Mouse (Mus musculus): ENCODE results near the gene Adgrl3. TPM values are rescaled to one million over a fixed set of nuclear protein-coding genes. Genes with fewer than 3 reads are reported as not detected.

Adgrl3 gene
- polyA plus RNA-seq, 1 experiment from 2014 or later, result 5.5 TPM

DNA sequence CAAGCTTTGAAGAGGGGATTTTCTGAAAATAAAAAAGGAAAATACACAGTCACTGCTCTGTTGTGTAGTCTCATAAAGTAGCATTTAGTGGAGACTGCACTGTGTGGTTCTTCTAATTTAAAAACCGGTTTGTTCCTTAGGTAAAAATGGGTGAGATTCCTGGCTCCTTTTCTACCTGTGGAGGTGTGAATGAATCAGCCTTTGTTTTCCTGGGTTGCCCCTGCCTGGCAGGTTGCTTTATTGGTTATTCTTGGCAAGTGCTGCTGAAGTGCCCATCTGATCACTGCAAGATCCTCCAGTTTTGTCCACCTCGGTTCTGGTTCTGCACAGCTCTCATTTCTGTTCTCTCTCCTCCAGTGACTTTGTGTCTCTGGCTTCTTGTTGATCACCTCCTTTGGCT lies 136.3 kb downstream of the Adgrl3 start:
- no peaks in the 10 kb centered on the region for H3K4me1 ChIP-seq (replicated peaks; ENCODE audit: control insufficient read depth, insufficient read depth)
- 29% methylated on average over 2 of the region's 2 CpGs for WGBS
- H3K4me3 ChIP-seq (ENCODE audit: low read depth, low read length), result no peak overlapping the region
- ATAC-seq (ENCODE audit: low FRiP score, low TSS enrichment) (no peak), DNase-seq (ENCODE audit: low spot score) (no peak)
- H3K9ac ChIP-seq (ENCODE audit: low read length), result no peak overlapping the region
- no peak for TF ChIP-seq CTCF (IDR thresholded peaks at IDR 0.05; ENCODE audit: low read depth)
- TF ChIP-seq EP300 (optimal IDR thresholded peaks at IDR 0.05), result no peak
- no peaks in the 10 kb centered on the region for H3K9me3 ChIP-seq (ENCODE audit: control insufficient read depth, low read length)
- no peaks in the 10 kb centered on the region for H3K27me3 ChIP-seq (ENCODE audit: control insufficient read depth, insufficient read depth, low read length)
- H3K4me2 ChIP-seq (replicated peaks; ENCODE audit: low read depth), result no peak overlapping the region
- no peak overlapping the region for H3K27ac ChIP-seq (replicated peaks)
- H3K36me3 ChIP-seq (ENCODE audit: control insufficient read depth, insufficient read depth, low read length), result no peaks in the 10 kb centered on the region

DNA sequence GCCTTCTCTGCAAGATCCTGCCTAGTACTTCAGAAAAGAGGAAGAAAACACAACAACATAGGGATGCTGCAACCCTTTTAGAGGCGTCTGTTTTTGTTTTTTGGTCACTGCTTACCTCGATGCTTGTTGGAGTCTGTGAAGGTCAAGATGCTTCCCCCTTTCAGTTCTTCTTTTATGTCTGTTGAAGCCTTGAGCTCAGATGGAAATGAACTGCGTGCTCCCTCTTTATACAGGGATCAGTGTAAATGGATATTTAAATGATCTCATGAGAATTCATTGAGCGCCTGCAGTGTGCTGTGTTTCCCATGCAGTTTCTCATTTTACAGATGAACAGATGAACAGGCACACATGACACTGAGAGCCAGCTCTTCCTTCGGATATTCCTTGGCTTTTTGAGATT lies 136.9 kb downstream of the Adgrl3 start:
- WGBS, result 79% methylated on average over 5 of the region's 5 CpGs
- Histone ChIP-seq H3K9ac (ENCODE audit: low read length) (no peak overlapping the region), H3K4me2 (replicated peaks; ENCODE audit: low read depth) (no peak overlapping the region), H3K27ac (replicated peaks) (no peak overlapping the region), H3K36me3 (ENCODE audit: control insufficient read depth, insufficient read depth, low read length) (no peaks in the 10 kb centered on the region), H3K4me1 (replicated peaks; ENCODE audit: control insufficient read depth, insufficient read depth) (no peaks in the 10 kb centered on the region), H3K9me3 (ENCODE audit: control insufficient read depth, low read length) (no peaks in the 10 kb centered on the region), H3K4me3 (ENCODE audit: low read depth, low read length) (no peak overlapping the region), H3K27me3 (ENCODE audit: control insufficient read depth, insufficient read depth, low read length) (no peaks in the 10 kb centered on the region)
- DNase-seq (ENCODE audit: low spot score), result no peak
- TF ChIP-seq CTCF (IDR thresholded peaks at IDR 0.05; ENCODE audit: low read depth) (no peak), EP300 (optimal IDR thresholded peaks at IDR 0.05) (no peak)
- no peak for ATAC-seq (ENCODE audit: low FRiP score, low TSS enrichment)

DNA sequence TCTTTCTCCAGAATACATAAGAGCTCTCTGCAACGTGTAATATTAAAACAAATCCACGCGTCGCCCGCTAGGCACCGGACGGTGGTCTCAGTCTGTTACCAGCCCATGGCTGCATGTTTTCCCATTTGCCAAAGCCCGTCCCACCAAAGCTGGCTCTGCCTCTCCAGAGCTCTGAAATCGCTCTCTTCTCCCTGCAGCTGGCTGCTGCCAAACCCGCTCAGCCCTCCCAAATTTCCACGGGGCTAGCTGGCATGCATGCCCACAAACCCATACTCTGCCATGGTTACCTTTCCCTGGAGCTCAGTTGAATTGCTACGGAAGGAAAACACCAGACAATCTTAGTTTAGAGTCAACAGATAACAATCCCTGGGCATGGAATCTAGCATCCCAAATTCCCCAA lies 139.1 kb downstream of the Adgrl3 start:
- TF ChIP-seq EP300 (optimal IDR thresholded peaks at IDR 0.05) (no peak), CTCF (IDR thresholded peaks at IDR 0.05; ENCODE audit: low read depth) (no peak)
- no peaks in the 10 kb centered on the region for H3K36me3 ChIP-seq (ENCODE audit: control insufficient read depth, insufficient read depth, low read length)
- H3K4me2 ChIP-seq (replicated peaks; ENCODE audit: low read depth), result no peak overlapping the region
- no peaks in the 10 kb centered on the region for H3K27me3 ChIP-seq (ENCODE audit: control insufficient read depth, insufficient read depth, low read length)
- no peak overlapping the region for H3K9ac ChIP-seq (ENCODE audit: low read length)
- H3K4me1 ChIP-seq (replicated peaks; ENCODE audit: control insufficient read depth, insufficient read depth), result no peaks in the 10 kb centered on the region
- H3K27ac ChIP-seq (replicated peaks), result no peak overlapping the region
- no peaks in the 10 kb centered on the region for H3K9me3 ChIP-seq (ENCODE audit: control insufficient read depth, low read length)
- H3K4me3 ChIP-seq (ENCODE audit: low read depth, low read length), result no peak overlapping the region
- ATAC-seq (ENCODE audit: low FRiP score, low TSS enrichment), result no peak
- no peak for DNase-seq (ENCODE audit: low spot score)
- 91% methylated on average over 12 of the region's 12 CpGs for WGBS

DNA sequence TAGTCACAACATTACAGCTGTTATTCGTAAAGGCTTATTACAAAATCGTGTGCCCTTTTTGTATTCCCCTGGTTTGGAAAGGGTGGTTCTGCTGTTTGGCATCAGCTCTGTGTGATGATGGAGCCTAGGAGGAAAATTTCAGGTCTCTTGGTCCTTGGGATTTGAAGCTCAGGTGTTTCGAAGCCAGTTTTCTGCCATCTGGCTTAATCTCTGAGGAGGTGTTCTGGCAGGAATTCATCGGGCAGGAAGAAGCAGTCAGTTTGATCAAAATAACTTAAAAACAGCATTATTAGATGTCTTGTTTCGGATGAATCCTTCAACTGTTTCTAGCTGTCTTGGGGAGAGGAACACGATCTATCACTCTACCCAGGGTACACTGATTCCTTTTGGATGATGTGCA lies 140.5 kb downstream of the Adgrl3 start:
- DNase-seq (ENCODE audit: low spot score), result no peak
- H3K9me3 ChIP-seq (ENCODE audit: control insufficient read depth, low read length), result no peaks in the 10 kb centered on the region
- no peaks in the 10 kb centered on the region for H3K4me1 ChIP-seq (replicated peaks; ENCODE audit: control insufficient read depth, insufficient read depth)
- no peak overlapping the region for H3K27ac ChIP-seq (replicated peaks)
- H3K4me3 ChIP-seq (ENCODE audit: low read depth, low read length), result no peak overlapping the region
- no peak overlapping the region for H3K9ac ChIP-seq (ENCODE audit: low read length)
- no peak overlapping the region for H3K4me2 ChIP-seq (replicated peaks; ENCODE audit: low read depth)
- 85% methylated on average over 6 of the region's 6 CpGs for WGBS
- no peak for ATAC-seq (ENCODE audit: low FRiP score, low TSS enrichment)
- no peaks in the 10 kb centered on the region for H3K36me3 ChIP-seq (ENCODE audit: control insufficient read depth, insufficient read depth, low read length)
- H3K27me3 ChIP-seq (ENCODE audit: control insufficient read depth, insufficient read depth, low read length), result no peaks in the 10 kb centered on the region
- TF ChIP-seq CTCF (IDR thresholded peaks at IDR 0.05; ENCODE audit: low read depth) (no peak), EP300 (optimal IDR thresholded peaks at IDR 0.05) (no peak)

DNA sequence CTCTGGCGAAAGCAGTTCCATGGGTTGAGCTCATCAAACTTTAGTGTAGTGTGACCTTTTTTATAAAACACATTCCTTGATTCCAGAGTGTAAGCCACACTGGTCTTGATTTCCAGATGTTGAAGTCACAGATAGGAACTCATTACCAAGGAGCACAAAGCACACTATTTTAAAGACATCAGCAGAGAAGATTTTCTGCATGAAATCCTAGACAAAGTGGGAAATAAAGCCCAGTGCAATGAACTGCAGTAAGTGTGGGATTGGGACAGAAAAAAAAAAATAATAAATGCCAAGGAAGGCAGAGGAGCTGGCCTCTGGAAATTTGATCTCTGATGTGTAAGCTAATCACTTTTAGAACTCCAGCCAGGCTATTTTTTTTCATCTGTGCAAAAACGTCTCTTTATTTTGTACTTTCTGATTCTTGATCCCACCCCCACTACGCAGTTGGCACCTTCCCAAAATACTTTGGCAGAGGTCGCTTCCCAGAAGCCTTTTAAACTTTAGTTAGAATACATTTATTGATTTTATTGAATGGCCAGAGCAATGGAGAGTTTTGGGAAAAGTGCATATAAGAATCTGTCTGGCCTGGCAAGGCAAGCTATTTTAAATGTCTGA lies 169.0 kb downstream of the Adgrl3 start:
- no peaks in the 10 kb centered on the region for H3K9me3 ChIP-seq (ENCODE audit: control insufficient read depth, low read length)
- TF ChIP-seq EP300 (optimal IDR thresholded peaks at IDR 0.05) (no peak), CTCF (IDR thresholded peaks at IDR 0.05; ENCODE audit: low read depth) (no peak)
- no peak overlapping the region for H3K4me2 ChIP-seq (replicated peaks; ENCODE audit: low read depth)
- H3K27me3 ChIP-seq (ENCODE audit: control insufficient read depth, insufficient read depth, low read length), result no peaks in the 10 kb centered on the region
- no peak overlapping the region for H3K4me3 ChIP-seq (ENCODE audit: low read depth, low read length)
- no peak overlapping the region for H3K9ac ChIP-seq (ENCODE audit: low read length)
- no peaks in the 10 kb centered on the region for H3K4me1 ChIP-seq (replicated peaks; ENCODE audit: control insufficient read depth, insufficient read depth)
- no peak overlapping the region for H3K27ac ChIP-seq (replicated peaks)
- DNase-seq (ENCODE audit: low spot score), result no peak
- H3K36me3 ChIP-seq (ENCODE audit: control insufficient read depth, insufficient read depth, low read length), result no peaks in the 10 kb centered on the region
- no peak for ATAC-seq (ENCODE audit: low FRiP score, low TSS enrichment)
- WGBS, result 30% methylated on average over 4 of the region's 4 CpGs

DNA sequence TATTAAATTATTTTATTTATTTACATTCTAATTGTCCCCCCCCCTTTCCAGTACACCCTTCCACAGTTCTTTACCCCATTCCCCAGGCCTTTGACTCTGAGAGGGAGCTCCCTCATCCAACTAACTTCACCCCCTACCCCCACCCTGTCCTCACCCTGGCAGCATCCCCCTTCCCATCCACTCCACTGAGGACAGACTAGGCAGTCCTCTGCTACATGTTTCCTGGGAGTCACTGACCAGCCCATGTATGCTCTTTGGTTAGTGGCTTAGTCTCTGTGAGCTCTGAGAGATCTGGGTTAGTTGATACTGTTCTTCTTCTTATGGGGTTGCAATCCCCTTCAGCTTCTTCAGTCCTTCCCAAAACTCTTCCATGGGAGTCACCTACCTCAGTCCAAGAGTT lies 180.4 kb downstream of the Adgrl3 start:
- H3K9me3 ChIP-seq (ENCODE audit: control insufficient read depth, low read length), result no peaks in the 10 kb centered on the region
- H3K4me1 ChIP-seq (replicated peaks; ENCODE audit: control insufficient read depth, insufficient read depth), result no peaks in the 10 kb centered on the region
- ATAC-seq (ENCODE audit: low FRiP score, low TSS enrichment) (no peak), DNase-seq (ENCODE audit: low spot score) (no peak)
- no peaks in the 10 kb centered on the region for H3K27me3 ChIP-seq (ENCODE audit: control insufficient read depth, insufficient read depth, low read length)
- H3K36me3 ChIP-seq (ENCODE audit: control insufficient read depth, insufficient read depth, low read length), result no peaks in the 10 kb centered on the region
- H3K4me3 ChIP-seq (ENCODE audit: low read depth, low read length), result no peak overlapping the region
- no peak overlapping the region for H3K4me2 ChIP-seq (replicated peaks; ENCODE audit: low read depth)
- no peak overlapping the region for H3K9ac ChIP-seq (ENCODE audit: low read length)
- TF ChIP-seq EP300 (optimal IDR thresholded peaks at IDR 0.05), result no peak
- TF ChIP-seq CTCF (IDR thresholded peaks at IDR 0.05; ENCODE audit: low read depth), result no peak
- no peak overlapping the region for H3K27ac ChIP-seq (replicated peaks)

All from stomach, postnatal 0 days (tissue).